Mouse (Mus musculus) heart, postnatal 36 days (tissue): Measurements from ENCODE around the gene Cntnap5b. TPM values are rescaled to one million over a fixed set of nuclear protein-coding genes. Genes with fewer than 3 reads are reported as not detected.

Experiments
- DNase-seq, 2 experiments: peaks; one replicate each; pipeline ENCODE4 v3.0.0; 2021 to 2022
- intact Hi-C: fragments of 180-260 bp; cut with DNase I; formaldehyde crosslinking; loops from one replicate; pipeline ENCODE4 v1.15.1; 2025
- total RNA-seq, 2 experiments: library from RNA; stranded (reverse); gene quantifications; 2 replicates each; pipeline ENCODE4 v1.2.3; 2021

The Cntnap5b gene
- total RNA-seq, 2 experiments from 2014 or later: 0.16 to 0.19 TPM

- intact Hi-C loops: no loop called here
- DNase-seq: no peak
Observed at GRCm38 (mm10) chr1:100163588-100164357, 391.2 kb downstream of the Cntnap5b start.

GRCm38 (mm10) chr1:100171566-100171965 is 399.0 kb downstream of the Cntnap5b start:
- DNase-seq: no peak
- intact Hi-C loops: no loop called here

GRCm38 (mm10) chr1:100180050-100180449 is 407.5 kb downstream of the Cntnap5b start:
- DNase-seq: peak; percentile 5 to 7

GRCm38 (mm10) chr1:100231980-100232608 is 459.5 kb downstream of the Cntnap5b start:
- intact Hi-C loops: no loop called here
- DNase-seq: peak in 1 of 2 experiments; percentile 3

More at GRCm38 (mm10) chr1:100180050-100180449, 407.5 kb downstream of the Cntnap5b start:
- intact Hi-C loops: no loop called here

- intact Hi-C loops: no loop called here
- no peak for DNase-seq
Observed at GRCm38 (mm10) chr1:100251964-100252363, 479.4 kb downstream of the Cntnap5b start.

- intact Hi-C loops: no loop called here
- no peak for DNase-seq
Observed at GRCm38 (mm10) chr1:100310687-100311086, 538.1 kb downstream of the Cntnap5b start.

- no peak for DNase-seq
- intact Hi-C loops: no loop called here
Observed at GRCm38 (mm10) chr1:100331066-100331465, 558.5 kb downstream of the Cntnap5b start.

GRCm38 (mm10) chr1:100369415-100370113 is 597.0 kb downstream of the Cntnap5b start:
- no peak for DNase-seq

GRCm38 (mm10) chr1:100386252-100386651 is 613.7 kb downstream of the Cntnap5b start:
- intact Hi-C loops: no loop called here
- DNase-seq: no peak

More at GRCm38 (mm10) chr1:100369415-100370113, 597.0 kb downstream of the Cntnap5b start:
- intact Hi-C loops: no loop called here

GRCm38 (mm10) chr1:100394034-100394433 is 621.5 kb downstream of the Cntnap5b start:
- no peak for DNase-seq
- intact Hi-C loops: no loop called here

- peak in 1 of 2 experiments; percentile 3 for DNase-seq
- intact Hi-C loops: no loop called here
Observed at GRCm38 (mm10) chr1:100416658-100417224, 644.2 kb downstream of the Cntnap5b start.

- no peak for DNase-seq
- intact Hi-C loops: no loop called here
Observed at GRCm38 (mm10) chr1:100430038-100430774, 657.6 kb downstream of the Cntnap5b start.

- no peak for DNase-seq
- intact Hi-C loops: no loop called here
Observed at GRCm38 (mm10) chr1:100463877-100464276, 691.3 kb downstream of the Cntnap5b start.

- intact Hi-C loops: no loop called here
Observed at GRCm38 (mm10) chr1:100465226-100465625, 692.7 kb downstream of the Cntnap5b start.

GRCm38 (mm10) chr1:100467595-100467994 is 695.0 kb downstream of the Cntnap5b start:
- intact Hi-C loops: no loop called here
- DNase-seq: no peak

More at GRCm38 (mm10) chr1:100465226-100465625, 692.7 kb downstream of the Cntnap5b start:
- DNase-seq: no peak

GRCm38 (mm10) chr1:100509866-100510265 is 737.3 kb downstream of the Cntnap5b start:
- no peak for DNase-seq
- intact Hi-C loops: no loop called here
